Mouse (Mus musculus) hindbrain, embryonic 12.5 days (tissue): Measurements from ENCODE around the gene Nbas. TPM values are rescaled to one million over a fixed set of nuclear protein-coding genes. Genes with fewer than 3 reads are reported as not detected.

ENCODE experiments used
- ATAC-seq: fragments of 200-750 bp; cut with Nextera tagmentation; 2 replicates; pipeline ENCODE4 v1.8.0; 2017; ENCODE audit warnings: moderate TSS enrichment; ENCODE audit not compliant: low FRiP score
- H3K27ac ChIP-seq: fragments of 300-500 bp; sonication (generic); 2 replicates; pipeline ENCODE4 v1.5.1; 2016; ENCODE audit warnings: mild to moderate bottlenecking
- H3K27me3 ChIP-seq: fragments of 300-500 bp; sonication (generic); 2 replicates; pipeline ENCODE4 v1.6.1; 2016; ENCODE audit warnings: mild to moderate bottlenecking
- H3K36me3 ChIP-seq: fragments of 300-500 bp; sonication (generic); 2 replicates; pipeline ENCODE4 v1.6.1; 2016; ENCODE audit warnings: mild to moderate bottlenecking
- H3K4me1 ChIP-seq: fragments of 300-500 bp; sonication (generic); 2 replicates; pipeline ENCODE4 v1.6.1; 2016
- H3K4me2 ChIP-seq: fragments of 300-500 bp; sonication (generic); replicated peaks from 2 replicates; pipeline ENCODE4 v1.6.1; 2016; ENCODE audit warnings: mild to moderate bottlenecking
- H3K4me3 ChIP-seq: fragments of 300-500 bp; sonication (generic); 2 replicates; pipeline ENCODE4 v1.5.1; 2016; ENCODE audit warnings: mild to moderate bottlenecking
- H3K9ac ChIP-seq: fragments of 300-500 bp; sonication (generic); 2 replicates; pipeline ENCODE4 v1.6.1; 2016; ENCODE audit warnings: mild to moderate bottlenecking, moderate library complexity
- H3K9me3 ChIP-seq: fragments of 300-500 bp; sonication (generic); replicated peaks from 2 replicates; pipeline ENCODE4 v1.6.1; 2016; ENCODE audit warnings: mild to moderate bottlenecking
- WGBS: fragments of 180-500 bp; shearing (Covaris S2); methylation state at CpG from one replicate; pipeline ENCODE4 v1.1.7; 2016; 5-methylcytosine and 5-hydroxymethylcytosine counted together
- polyA plus RNA-seq: library from polyadenylated mRNA; unstranded; fragments of >200 nt; fragmentation: Nextera tagmentation; extraction: Ambion mirVana; gene quantifications from 2 replicates; pipeline ENCODE4 v1.2.1, GENCODE M21; 2016

The Nbas gene
- polyA plus RNA-seq, 1 experiment from 2014 or later = 19.1 TPM

DNA sequence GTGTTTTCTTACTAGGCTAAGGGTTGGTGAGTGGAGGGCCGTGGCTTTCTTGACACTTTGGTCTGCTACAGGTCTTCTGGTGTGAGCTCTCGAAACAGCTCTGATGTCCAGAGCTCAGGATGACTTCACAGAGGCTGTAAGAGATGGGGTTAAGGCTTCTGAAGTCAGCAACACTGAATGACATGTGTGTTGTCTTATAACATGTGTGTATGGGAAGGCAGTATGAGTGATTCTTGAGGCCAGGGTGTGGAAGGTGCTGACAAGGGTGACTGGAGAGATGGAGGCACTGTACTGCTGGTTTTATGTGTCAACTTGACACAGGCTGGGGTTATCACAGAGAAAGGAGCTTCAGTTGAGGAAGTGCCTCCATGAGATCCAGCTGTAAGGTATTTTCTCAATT lies 338.1 kb downstream of the Nbas start:
- Histone ChIP-seq H3K4me3 (no peak overlapping the region), H3K27me3 (no peaks in the 10 kb centered on the region), H3K9ac (no peak overlapping the region), H3K4me1 (no peaks in the 10 kb centered on the region), H3K9me3 (no peaks in the 10 kb centered on the region), H3K4me2 (no peak overlapping the region), H3K36me3 (no peaks in the 10 kb centered on the region), H3K27ac (no peak overlapping the region)
- 81% methylated on average over 2 of the region's 2 CpGs for WGBS
- ATAC-seq = no peak

DNA sequence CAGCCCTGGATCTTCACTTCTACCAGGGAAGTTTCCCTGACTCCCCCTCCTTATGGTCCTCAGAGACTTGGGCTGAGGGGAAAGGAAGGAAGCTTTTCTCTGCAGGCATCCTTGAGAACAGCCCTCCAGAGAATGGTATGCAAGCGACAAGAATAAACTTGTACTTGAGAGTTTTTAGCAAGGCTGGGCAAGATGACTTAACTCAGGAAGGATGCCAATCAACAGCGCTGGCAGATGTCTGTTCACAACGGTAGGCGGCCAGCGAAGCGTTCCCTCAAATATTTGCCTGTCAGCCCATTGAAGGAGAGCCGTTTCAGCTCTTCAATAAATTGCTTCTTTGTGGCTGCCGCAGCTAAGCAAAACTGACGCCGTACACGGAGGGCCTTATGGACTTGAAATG lies 340.1 kb downstream of the Nbas start:
- Histone ChIP-seq H3K4me3 (no peak overlapping the region), H3K4me1 (0 out of 2 replicates have a peak, but pooled peaks cover 3% of the 10 kb centered on the region), H3K27ac (no peak overlapping the region), H3K27me3 (no peaks in the 10 kb centered on the region), H3K4me2 (no peak overlapping the region), H3K9ac (no peak overlapping the region), H3K9me3 (no peaks in the 10 kb centered on the region), H3K36me3 (no peaks in the 10 kb centered on the region)
- ATAC-seq = no peak
- 80% methylated on average over 11 of the region's 11 CpGs for WGBS

GRCm38 (mm10) chr12:13613041-13613440 lies 344.1 kb downstream of the Nbas start:
- ATAC-seq = no peak
- Histone ChIP-seq H3K4me1 (0 out of 2 replicates have a peak, but pooled peaks cover 3% of the 10 kb centered on the region), H3K4me3 (no peak overlapping the region), H3K27me3 (no peaks in the 10 kb centered on the region), H3K27ac (no peak overlapping the region), H3K9ac (no peak overlapping the region), H3K9me3 (no peaks in the 10 kb centered on the region), H3K4me2 (no peak overlapping the region), H3K36me3 (no peaks in the 10 kb centered on the region)
- WGBS = 10% methylated on average over 2 of the region's 2 CpGs

DNA sequence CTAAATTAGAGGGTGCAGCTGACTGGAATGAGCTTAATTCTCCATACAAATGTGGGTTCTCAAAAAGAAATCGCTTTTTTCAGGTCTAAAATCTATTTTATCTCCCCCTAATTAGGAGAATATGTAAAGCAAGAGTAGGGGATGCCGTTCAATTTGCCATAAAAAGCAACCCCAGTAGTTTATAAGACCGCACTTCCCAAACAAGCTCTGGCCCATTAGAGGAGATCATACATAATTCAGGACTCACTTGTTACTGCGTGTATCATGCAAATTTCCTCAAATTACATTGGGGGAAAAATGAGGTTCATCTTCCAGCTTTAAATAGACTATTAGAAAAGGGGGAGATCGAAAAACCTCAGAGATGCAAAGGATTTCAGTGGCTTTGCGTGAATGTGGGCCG lies 346.7 kb downstream of the Nbas start:
- Histone ChIP-seq H3K4me2 (no peak overlapping the region), H3K27me3 (no peaks in the 10 kb centered on the region), H3K4me1 (0 out of 2 replicates have a peak, but pooled peaks cover 3% of the 10 kb centered on the region), H3K36me3 (no peaks in the 10 kb centered on the region), H3K9ac (no peak overlapping the region), H3K9me3 (no peaks in the 10 kb centered on the region), H3K27ac (no peak overlapping the region), H3K4me3 (no peak overlapping the region)
- ATAC-seq = no peak
- 84% methylated on average over 7 of the region's 7 CpGs for WGBS

GRCm38 (mm10) chr12:13622150-13622822 lies 353.4 kb downstream of the Nbas start:
- H3K9me3 ChIP-seq = no peaks in the 10 kb centered on the region
- H3K4me1 ChIP-seq = no peaks in the 10 kb centered on the region
- WGBS = 88% methylated on average over 15 of the region's 15 CpGs
- H3K4me2 ChIP-seq = no peak overlapping the region
- no peaks in the 10 kb centered on the region for H3K27me3 ChIP-seq
- H3K36me3 ChIP-seq = no peaks in the 10 kb centered on the region
- no peak overlapping the region for H3K27ac ChIP-seq
- H3K4me3 ChIP-seq = no peak overlapping the region
- H3K9ac ChIP-seq = no peak overlapping the region
- no peak for ATAC-seq

DNA sequence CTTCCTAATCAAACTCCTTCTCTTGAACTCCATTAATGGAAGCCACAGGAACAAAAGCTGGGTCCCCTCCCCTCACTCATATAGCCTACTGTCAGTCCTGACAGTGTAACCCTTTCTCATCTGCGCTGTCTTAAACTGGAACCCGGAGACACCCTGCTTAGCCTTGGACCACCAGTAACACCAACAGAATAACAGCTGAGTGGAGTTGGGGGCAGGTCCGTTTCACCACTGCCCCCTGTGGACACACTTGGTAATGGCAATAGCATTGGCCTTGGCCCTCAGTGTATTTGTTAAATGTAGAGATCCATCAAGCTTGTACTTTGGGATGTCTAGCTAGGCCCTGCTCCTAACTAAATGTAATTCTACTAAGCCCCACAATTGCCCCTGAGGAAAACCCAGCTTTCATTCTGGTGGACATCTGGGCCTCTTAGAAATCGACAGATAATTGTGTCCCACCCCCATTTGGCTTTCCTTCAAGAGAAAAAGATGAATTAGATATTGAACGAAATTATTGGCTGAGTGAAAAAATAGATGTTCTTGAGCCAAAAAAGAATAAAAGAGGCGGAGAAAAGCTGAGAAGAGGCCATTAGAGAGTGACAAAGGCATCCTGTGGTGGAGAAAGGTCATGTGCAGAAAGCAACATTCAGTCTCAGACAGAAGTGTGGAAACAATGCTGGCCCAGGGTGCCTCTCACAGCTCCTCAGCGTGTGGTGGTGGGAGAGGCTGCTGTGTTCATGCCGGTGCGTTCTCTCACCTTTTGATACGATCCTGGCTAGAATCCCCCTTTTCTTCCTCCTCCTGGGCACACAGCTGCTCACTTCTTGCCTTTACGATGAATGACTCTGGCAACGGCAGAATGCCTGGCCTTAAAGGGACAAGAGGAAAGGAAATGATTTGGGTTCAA lies 358.1 kb downstream of the Nbas start:
- H3K4me2 ChIP-seq = no peak overlapping the region
- no peaks in the 10 kb centered on the region for H3K9me3 ChIP-seq
- ATAC-seq = peak; percentile 48; the same call in 1 of the 2 replicates
- no peaks in the 10 kb centered on the region for H3K4me1 ChIP-seq
- H3K4me3 ChIP-seq = no peak overlapping the region
- no peak overlapping the region for H3K9ac ChIP-seq
- no peak overlapping the region for H3K27ac ChIP-seq
- WGBS = 37% methylated on average over 12 of the region's 12 CpGs
- H3K27me3 ChIP-seq = no peaks in the 10 kb centered on the region
- no peaks in the 10 kb centered on the region for H3K36me3 ChIP-seq

Other genes with a start within 250 kb of the Nbas start
- gene Ddx1, start 19.9 kb upstream of the Nbas start, polyA plus RNA-seq = 142 TPM in 2 replicates